Mouse (Mus musculus): ENCODE measurements at regions not wholly inside any gene's neighbourhood (a gene's known extent, or its start where the extent isn't known, plus 50 kb on each side); places are given as distances from the start of the nearest gene placed in this dataset.

DNA sequence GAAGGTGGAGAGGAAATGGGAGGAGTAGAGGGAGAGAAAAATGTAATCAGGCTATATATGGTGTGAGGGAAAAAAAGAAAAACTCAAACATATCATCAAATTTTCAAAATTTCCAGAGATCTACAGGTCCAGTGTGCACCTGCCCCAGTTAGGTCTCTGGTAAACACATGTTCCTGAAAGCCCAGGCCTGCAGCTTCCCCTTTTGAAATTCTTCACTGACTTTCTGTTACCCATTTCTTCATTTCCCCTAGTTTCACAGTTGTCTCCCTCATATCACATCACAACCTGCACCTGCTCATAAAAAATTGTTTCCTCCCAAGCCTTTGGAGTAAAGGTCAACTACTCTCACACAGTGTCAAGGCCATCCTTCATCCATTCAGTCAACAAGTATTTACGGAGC lies 236.9 kb upstream of the Ldb2 start:
- no peak for DNase-seq (ENCODE audit: low spot score in 2 of 2)

DNA sequence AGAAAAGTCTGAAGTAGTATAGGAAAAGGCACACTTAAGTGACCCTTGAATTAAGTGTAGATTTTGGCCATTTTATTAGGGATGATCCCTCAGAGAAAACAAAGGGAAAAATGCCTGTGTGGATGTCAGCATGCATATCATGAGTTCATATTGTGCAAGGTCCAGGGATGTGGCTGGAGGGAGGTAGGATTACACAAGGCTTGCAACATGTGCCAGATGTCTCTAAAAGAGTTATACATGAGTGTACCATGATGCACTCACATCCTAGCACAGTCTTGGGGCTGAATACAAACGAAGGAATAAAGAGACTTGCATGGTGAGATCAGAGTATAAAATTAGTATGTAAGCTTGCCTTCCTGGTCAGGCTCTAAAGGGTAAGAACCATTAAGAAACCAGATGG lies 233.7 kb upstream of the Ldb2 start:
- DNase-seq (ENCODE audit: low spot score in 2 of 2) = no peak

DNA sequence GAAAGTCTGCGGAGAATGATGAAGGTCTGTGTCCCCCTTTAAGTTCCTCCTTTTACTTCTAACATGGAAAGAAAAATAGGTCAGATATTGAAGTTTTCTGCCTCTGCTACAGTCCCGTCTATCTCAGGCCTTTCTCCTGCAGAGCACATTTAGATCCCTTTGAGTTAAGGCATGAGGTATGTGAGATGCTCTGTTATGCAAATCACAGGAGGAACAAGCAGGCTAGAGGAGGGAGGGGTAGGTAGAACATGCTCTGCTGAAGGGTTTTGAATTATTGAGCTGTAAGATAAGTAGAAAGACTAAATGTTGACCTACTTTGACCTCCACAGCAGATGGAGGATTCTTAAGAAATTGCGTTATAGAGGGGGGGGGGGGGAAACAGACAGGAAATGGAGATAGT lies 228.4 kb upstream of the Ldb2 start:
- no peak for DNase-seq (ENCODE audit: low spot score in 2 of 2)

DNA sequence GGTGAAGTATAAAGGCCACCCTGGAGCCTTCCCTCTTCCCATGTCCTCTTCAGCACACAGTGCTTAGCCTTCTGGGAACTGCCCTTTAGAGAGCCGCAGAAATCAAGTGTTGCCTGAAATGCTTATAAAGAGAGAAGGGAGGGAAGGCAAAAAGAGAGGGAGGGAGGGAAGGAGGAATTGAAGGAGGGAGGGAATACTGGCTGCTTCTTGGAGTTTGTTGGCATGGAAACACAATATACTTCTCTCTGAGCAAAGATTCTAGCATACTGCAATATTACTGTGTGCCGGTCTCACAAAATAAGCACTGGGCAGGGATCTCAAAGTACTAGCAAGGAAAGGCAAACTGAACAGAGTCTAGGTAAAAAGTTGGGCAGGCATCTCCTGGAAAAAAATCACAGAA lies 225.9 kb upstream of the Ldb2 start:
- no peak for DNase-seq (ENCODE audit: low spot score in 2 of 2)

DNA sequence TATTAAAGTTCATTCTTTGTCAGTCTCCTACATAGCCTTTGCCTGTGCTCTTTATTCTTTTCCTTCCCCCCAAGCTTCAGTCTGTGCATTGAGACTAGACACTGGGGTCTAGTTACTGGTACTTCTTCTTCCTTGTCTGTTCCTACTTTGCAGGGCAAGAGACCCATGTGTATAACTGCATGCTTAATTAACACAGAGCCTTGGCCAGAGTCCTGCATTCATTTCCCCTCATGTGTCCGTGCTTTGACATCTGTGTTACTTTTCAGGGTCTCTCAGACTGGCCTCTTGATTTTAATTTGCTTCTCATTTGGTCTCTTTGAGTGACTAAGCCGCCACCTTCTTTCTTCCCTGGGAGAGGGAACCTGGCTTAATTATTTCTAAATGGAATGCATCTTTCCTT lies 208.4 kb upstream of the Ldb2 start:
- DNase-seq (ENCODE audit: low spot score in 2 of 2) = no peak

DNA sequence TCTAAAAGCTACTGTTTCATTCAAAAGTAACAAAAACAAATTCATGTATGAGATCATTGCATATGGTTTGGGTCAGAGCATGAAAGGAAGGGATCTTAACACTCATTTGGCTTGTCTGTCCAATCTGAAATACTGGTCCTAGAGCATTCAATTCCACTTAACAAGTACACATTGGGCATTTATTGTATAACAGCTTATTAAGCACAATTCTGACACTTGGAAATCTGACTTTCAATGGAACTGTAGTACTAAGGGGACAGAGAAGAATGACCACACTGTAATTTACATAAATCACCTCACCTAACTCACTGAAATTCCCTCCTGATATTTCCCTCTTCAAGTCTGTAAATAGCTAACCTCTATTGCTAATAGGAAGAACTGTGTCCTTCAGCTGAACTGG lies 201.5 kb upstream of the Ldb2 start:
- no peak for DNase-seq (ENCODE audit: low spot score in 2 of 2)

DNA sequence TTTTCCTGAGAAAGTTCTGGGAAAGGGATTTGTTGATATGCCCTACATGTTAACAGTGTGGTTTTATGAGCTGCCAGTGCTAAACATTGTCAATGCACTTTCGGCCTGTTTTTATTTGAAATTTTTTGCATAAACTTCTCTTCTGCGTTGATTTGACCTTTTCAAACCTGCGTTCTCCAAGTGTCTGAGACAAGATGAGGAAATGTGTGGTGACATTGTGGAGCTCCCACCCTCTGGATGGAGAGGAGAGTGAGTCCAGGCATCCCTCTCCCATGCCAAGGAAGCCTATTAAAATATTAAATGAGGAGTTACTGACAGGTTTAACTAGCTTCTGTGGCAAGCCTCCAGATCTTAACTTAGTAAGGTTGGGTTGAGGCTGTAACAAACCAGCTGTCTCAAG lies 199.6 kb upstream of the Ldb2 start:
- DNase-seq (ENCODE audit: low spot score in 2 of 2) = no peak

DNA sequence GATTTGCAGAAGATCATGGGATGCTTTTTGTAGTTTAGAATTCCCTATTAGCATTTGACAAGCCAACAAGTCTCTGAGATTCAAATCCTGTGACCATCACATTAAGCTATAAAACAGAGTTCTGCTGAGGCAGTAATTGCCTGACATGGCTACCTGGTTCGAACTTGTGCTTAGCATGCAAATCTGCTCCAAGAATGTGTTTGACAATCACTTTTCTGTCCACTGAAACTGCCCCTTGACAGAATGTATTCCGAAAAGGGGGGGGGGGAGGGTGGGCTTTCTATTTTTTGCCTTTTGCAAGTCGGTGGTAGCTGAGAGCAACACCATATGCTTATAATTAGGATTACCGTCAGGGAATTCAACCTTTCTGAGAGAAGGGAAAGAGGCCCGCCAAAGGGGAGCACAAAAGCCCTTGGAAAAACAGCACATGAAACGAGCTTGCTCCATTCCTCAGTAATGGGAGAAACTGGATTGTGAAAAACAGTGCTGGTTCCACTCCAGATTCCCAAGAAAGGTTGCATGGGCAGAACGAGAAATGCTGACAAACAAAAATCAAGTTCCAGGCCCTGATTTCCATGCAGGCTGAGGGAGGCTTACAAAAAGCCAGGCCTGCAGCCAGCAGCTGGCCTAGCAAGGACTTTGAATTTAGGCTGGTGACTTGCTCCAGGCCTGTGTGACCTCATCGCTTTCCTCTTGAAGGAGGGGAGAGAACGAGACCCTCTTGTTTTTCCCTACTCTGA lies 176.1 kb upstream of the Ldb2 start:
- DNase-seq (ENCODE audit: low spot score in 2 of 2) = peak; percentile 4 to 19

DNA sequence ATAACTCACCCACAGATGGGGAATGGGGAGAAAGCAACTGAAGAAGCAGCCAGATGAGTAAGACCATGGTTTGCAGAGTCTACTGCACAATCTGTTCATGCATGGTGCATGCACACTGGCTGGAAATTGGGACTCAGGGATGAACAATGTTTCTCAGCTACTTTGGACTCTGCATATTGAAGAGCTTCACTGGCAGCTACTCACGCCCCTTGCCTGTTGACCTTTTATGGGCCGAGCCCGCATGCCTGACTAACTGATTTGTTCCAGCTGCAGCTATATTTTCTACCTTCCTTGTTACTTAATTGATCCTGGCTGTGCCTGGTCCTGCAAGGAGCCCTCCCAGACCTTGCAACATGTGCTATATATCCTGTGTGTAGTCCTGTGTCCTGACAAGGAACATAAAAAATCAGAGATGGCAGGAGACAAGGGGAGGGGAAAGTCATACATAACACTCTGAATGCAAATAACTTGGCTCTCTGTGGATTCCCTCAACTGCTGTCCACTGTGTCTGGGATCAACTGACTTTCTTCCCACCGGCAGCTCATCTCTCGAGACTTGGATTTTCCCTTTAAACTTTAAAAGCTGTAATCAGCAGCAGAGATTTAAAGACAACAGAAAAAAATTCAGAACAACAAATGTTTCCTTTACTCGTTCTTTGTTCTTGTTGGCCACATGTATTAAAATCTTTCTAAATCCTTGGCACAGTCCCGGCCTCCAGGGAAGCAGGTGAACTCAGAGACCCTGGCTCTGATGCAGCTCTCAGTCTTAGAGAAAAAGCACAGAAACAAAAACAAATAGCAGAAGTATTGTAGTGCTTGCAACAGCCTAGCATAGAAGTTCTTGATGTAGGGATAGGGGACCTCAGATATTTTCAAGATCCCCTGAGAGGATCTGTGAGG lies 143.8 kb upstream of the Ldb2 start:
- no peak for DNase-seq (ENCODE audit: low spot score in 2 of 2)

DNA sequence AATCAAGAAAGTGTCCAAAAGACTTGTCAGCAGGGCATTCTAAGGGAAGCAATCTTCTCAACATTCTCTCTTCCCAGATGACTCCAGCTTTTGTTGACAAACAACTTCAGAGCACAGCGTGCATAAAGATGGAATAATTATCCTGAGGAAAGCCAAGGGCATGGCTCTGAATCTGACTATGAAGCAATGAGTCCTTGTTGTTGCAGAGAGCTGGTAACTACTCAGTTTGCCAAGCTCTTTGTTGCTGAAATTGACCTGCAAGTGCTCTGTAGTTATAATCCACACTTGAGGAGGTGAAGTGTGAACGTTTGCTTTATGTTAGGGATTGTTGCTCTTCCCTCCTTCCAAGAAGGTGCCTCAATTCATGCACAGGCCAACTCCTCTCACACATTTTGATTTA lies 143.1 kb upstream of the Ldb2 start:
- DNase-seq (ENCODE audit: low spot score in 2 of 2) = no peak

DNA sequence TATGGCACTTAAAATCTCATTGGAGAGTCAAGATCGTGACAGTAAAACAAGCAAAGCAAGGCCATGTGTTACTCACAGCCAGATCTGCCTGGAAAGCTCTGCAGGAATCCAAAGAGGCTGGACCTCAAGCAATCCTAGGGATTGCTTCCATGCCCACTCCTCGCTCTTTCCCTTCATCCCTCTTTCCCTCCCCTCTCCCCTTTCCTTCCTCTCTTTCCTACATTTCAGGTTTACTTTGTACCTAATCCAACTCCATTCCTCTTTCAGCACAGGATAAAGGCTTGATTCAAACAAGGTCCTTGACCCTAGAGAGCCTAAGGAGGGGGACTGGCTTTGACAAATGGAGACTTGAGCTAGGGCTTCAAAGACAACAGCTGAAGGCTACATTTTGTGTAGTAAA lies 126.0 kb upstream of the Ldb2 start:
- no peak for DNase-seq (ENCODE audit: low spot score in 2 of 2)

DNA sequence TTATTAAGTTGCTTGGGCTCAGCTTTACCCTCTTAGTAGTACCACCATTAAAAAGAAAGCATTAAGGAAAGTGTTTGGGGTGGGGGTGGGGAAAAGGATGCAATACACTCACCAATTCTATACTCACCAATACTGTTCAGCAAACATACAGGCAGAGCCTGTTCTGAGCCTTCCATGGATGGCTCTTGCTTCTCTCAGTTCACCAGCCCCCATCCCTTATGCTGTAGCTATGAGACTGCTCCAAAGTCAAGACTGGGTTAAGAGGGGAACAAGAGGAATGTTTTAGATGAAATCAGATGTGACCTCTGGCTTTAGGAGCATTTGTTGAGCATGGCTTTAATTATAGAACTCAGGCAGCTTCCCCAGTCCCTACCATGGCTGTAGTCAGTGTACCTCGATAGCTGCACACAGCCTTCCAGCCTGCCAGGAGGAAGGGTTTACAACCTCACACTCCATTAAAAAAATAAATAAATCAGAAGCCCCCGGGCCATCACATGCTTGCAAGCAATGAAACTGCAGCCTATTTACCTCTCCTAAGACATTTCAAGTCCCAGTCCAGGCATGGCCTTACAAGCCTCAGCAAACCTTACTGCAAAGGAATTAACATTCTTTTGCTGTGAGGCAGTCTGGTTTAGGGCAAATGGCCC lies 122.8 kb upstream of the Ldb2 start:
- no peak for DNase-seq (ENCODE audit: low spot score in 2 of 2)

DNA sequence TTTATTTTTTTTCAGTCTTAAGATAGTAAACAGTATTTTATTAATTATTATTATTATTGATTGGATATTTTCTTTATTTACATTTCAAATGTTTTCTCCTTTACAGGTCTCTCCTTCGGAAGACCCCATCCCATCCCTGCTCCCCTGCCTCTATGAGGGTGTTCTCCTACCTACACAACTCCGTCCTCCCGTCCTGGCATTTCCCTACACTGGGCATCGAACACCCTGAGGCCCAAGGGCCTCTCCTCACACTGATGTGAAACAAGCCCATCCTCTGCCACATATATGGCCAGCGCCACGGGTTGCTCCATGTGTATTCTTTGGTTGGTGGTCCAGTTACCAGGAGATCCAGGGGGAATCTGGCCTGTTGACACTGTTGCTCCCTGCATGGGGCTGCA lies 118.3 kb upstream of the Ldb2 start:
- no peak for DNase-seq (ENCODE audit: low spot score in 2 of 2)

DNA sequence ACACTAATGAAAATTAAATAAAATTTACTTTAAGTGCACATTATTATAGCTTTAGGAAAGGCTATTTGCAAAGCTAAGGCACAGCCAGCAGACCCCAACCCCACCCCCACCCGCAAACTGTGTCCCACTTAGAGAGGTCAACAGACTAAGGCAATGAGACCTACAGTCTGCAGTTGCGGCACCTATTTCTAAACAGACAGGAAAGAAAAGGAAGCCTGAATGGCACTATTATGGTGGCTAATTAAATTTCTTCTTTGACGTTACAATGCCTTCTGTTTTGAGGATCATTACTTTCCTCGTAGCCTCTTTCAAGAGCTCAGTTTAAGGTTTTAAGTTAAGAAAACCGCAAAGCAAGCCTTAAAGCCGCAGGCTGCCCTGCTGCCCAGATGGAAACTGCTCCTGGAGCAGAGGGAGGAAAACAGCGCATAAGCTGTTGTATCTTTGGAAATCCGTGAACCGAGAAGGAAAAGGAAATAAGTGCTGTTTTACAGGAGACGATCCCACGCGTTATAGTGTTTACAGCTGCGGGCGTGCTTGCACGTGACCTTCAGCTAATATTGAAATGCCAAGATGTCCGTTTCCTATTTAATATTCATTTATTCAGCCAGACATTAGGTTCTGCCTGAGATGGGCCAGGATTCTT lies 117.8 kb upstream of the Ldb2 start:
- DNase-seq (ENCODE audit: low spot score in 2 of 2) = peak in 1 of 2 experiments; percentile 26

DNA sequence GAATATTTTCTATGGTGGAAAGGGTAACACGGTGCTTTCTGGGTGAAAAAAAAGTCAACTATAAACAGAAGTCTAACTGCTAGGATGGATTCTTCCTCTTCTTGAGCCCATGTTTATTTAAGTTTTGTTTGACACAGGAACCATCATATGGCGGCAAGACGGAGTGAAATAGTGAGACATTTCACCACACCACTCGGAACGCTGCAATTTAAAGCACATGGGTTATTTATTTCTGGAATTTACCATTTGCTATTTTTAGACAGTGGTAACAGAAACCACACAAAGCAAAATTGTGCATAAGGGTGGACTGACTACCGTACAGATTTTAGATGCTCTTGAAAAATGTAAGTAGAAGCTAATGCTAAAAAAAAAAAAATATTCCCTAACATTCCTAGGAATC lies 103.1 kb upstream of the Ldb2 start:
- no peak for DNase-seq (ENCODE audit: low spot score in 2 of 2)

DNA sequence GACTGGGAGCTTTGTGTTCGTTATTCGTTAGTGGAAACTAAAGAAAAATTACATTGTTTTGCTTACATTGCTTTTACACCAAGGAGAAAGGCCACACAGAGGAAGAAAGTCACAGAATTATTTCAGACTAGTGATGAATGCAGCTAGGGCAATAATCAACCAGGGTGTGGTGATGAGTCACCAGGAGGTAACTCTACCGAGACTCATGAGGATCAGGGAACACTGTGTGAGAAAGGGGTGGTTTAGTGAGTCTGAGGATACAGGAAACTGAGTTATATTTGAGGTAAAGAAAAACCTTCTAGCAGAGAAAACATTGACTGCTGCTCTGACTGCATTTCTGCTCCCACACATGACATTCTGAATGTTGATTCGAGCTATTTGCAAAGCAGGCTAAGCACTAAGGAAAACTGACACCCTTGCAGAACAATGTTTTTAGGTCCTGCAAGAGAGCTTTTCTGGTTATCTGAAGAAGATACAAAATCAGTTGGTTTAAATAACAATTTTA lies 87.1 kb upstream of the Ldb2 start:
- no peak for DNase-seq (ENCODE audit: low spot score in 2 of 2)

DNA sequence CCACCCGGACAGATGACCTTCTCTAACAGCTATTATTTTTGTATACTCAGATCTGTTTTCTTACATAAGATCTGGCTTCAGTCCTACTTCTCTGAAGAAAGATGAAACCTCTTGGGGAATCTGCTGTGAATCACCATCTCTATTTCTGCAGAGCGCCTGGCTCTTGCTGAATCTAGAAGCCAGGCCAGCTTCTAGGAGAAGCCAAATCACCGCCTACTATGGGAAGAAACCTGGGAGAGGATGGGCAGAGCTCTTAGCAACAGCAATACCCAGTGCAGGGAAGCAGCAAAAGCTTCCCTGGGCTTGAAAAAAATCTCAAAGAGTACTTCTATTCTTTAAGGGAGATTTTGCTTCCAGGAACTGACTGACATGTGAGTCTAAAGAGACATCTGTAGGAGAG lies 77.5 kb upstream of the Ldb2 start:
- DNase-seq (ENCODE audit: low spot score in 2 of 2) = peak; percentile 67 to 72

DNA sequence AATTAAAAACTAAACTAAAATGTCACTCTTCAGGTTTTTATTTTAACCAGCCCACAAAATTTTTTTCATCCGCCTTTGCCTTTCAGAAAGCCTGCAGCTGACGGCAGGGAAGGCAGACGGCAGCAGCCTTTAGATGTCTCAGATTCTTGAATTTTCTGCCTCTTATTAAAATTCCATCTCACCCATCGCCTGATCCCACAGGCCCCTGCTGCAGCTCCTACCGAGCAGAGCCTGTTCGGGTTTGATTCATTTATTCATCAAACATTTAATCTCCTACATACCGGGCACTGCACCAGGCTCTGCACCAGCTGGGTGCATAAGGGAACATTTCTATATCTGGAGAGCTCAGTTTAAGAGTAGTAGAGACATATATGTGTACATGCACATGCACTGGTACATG lies 72.8 kb upstream of the Ldb2 start:
- DNase-seq (ENCODE audit: low spot score in 2 of 2) = peak in 1 of 2 experiments; percentile 10

DNA sequence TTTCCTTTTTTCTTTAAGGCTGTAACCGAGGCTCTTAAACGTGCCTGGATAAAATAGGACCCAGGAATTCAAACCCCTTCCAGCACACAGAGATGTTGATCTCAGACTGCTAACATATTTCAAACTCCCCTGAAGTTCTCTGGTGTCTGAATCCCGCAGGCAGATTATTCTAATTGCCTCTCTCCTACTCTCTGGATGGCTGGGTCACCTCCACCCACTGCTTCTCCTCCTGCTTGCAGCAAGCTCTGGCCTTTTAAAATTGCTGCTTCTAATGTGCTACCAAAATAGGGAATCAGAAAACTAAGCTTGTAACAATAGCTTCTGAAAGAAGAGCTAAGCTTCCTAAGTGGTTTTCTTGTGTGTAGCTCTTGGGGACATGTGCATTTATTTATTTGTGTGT lies 64.4 kb upstream of the Ldb2 start:
- peak in 1 of 2 experiments; percentile 17 for DNase-seq (ENCODE audit: low spot score in 2 of 2)

DNA sequence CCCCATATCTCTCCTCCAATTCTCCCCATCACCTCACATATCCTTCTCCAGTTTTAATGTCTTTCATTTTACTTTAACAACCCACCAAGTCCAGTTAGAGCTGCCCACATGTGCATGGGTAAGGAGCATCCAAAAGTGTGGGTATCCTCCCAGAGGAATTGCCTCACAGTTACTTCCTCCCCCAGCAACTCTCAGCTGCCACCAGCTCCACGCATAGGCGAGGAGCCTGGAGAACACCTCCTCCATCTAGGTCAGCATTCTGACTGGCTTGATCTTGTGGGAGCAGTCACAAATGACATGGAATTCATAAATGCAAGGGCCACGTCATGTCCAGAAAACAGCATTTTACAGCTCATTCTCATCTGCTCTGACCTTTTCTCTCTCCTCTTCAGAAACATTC lies 63.9 kb upstream of the Ldb2 start:
- DNase-seq (ENCODE audit: low spot score in 2 of 2) = peak in 1 of 2 experiments; percentile 13

DNA sequence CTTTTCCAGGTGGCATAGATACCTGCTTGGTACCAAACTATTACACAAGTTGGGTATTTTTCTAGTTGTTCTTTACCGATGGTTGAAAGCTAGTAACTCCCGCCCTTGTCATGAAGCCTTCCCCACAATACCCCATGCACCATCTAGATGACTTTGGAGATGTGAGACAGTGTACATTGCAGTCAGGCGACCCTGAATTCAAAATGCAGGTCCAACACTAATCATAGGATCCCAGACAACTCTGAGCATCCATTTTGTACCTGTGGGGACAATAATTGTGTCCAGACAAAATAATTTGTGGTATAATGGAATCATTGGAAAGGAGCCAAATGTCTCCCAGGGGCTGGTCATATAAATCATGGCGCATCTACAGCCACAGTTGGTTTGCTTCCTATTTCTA lies 54.7 kb upstream of the Ldb2 start:
- no peak for DNase-seq (ENCODE audit: low spot score in 2 of 2)
